Mouse (Mus musculus) MEL (cell line): Measurements from ENCODE around the gene Zfp771. TPM values are rescaled to one million over a fixed set of nuclear protein-coding genes. Genes with fewer than 3 reads are reported as not detected.

Experiments used
- DNase-seq: peaks from one replicate; pipeline ENCODE4 v3.0.0; 2011; ENCODE audit warnings: low read depth, low spot score
- H3K27ac ChIP-seq: 2 replicates; pipeline ENCODE4 v1.5.1; 2012; ENCODE audit warnings: low read depth, mild to moderate bottlenecking, control low read depth, low read length, moderate library complexity; ENCODE audit not compliant: control insufficient read depth
- H3K27me3 ChIP-seq, 2 experiments: fragments of 150-350 bp in 1 of 2; sonication (generic) in 1 of 2; 2 replicates each; pipeline ENCODE4 v1.6.1; 2012; ENCODE audit warnings: low read length in 2 of 2, mild to moderate bottlenecking in 2 of 2, improper control_type of control experiment in 1 of 2, moderate library complexity in 1 of 2; ENCODE audit not compliant: insufficient read depth in 2 of 2, control insufficient read depth in 1 of 2
- H3K36me3 ChIP-seq, 2 experiments: 2 replicates each; pipeline ENCODE4 v1.6.1; 2012 to 2014; ENCODE audit warnings: low read length in 2 of 2, improper control_type of control experiment in 1 of 2, inconsistent platforms in 1 of 2, mild to moderate bottlenecking in 1 of 2; ENCODE audit not compliant: insufficient read depth in 2 of 2, control insufficient read depth in 1 of 2
- H3K4me1 ChIP-seq, 2 experiments: fragments of 150-350 bp in 1 of 2; sonication (generic) in 1 of 2; 2 replicates each; pipeline ENCODE4 v1.6.1; 2012; ENCODE audit warnings: low read length in 2 of 2, improper control_type of control experiment in 1 of 2, mild to moderate bottlenecking in 1 of 2; ENCODE audit not compliant: insufficient read depth in 2 of 2, control insufficient read depth in 1 of 2
- H3K4me3 ChIP-seq, 2 experiments: fragments of 150-350 bp in 1 of 2; sonication (generic) in 1 of 2; 2 replicates each; pipeline ENCODE4 v1.5.1; 2012; ENCODE audit warnings: low read depth in 2 of 2, low read length in 2 of 2, mild to moderate bottlenecking in 2 of 2, moderate library complexity in 2 of 2, control low read depth in 1 of 2, improper control_type of control experiment in 1 of 2; ENCODE audit not compliant: control insufficient read depth in 1 of 2, insufficient read depth in 1 of 2
- H3K79me2 ChIP-seq: 2 replicates; pipeline ENCODE4 v1.6.1; 2012; ENCODE audit warnings: mild to moderate bottlenecking, low read length, moderate library complexity; ENCODE audit not compliant: control insufficient read depth, poor library complexity, insufficient read depth
- H3K9ac ChIP-seq: 2 replicates; pipeline ENCODE4 v1.6.1; 2012; ENCODE audit warnings: low read depth, mild to moderate bottlenecking, control low read depth, low read length, moderate library complexity; ENCODE audit not compliant: control insufficient read depth, poor library complexity, severe bottlenecking
- H3K9me3 ChIP-seq: fragments of 150-350 bp; sonication (generic); replicated peaks from 2 replicates; pipeline ENCODE4 v1.6.1; 2012; ENCODE audit warnings: mild to moderate bottlenecking, low read length, improper control_type of control experiment, moderate library complexity; ENCODE audit not compliant: insufficient read depth
- BHLHE40 ChIP-seq: IDR thresholded peaks from 2 replicates; pipeline ENCODE4 v1.6.1; 2012; ENCODE audit warnings: low read depth, mild to moderate bottlenecking, inconsistent platforms, low read length, improper control_type of control experiment, borderline replicate concordance
- CHD1 ChIP-seq: IDR thresholded peaks from 2 replicates; pipeline ENCODE4 v1.6.1; 2012; ENCODE audit warnings: low read depth, mild to moderate bottlenecking, inconsistent platforms, low read length, improper control_type of control experiment
- CHD2 ChIP-seq: IDR thresholded peaks from 2 replicates; pipeline ENCODE4 v1.6.1; 2011; ENCODE audit warnings: low read length, improper control_type of control experiment
- CTCF ChIP-seq, 3 experiments: IDR thresholded peaks in 2 of 3; conservative IDR thresholded peaks in 1 of 3; 2 replicates each; pipeline ENCODE4 v1.5.1; 2011 to 2012; ENCODE audit warnings: low read length in 3 of 3, low read depth in 2 of 3, mild to moderate bottlenecking in 2 of 3, improper control_type of control experiment in 1 of 3, inconsistent platforms in 1 of 3, mixed read lengths in 1 of 3, moderate library complexity in 1 of 3; ENCODE audit not compliant: control insufficient read depth in 1 of 3, insufficient read depth in 1 of 3, poor library complexity in 1 of 3, severe bottlenecking in 1 of 3
- EP300 ChIP-seq, 2 experiments: IDR thresholded peaks; 2 replicates each; pipeline ENCODE4 v1.6.1; 2011; ENCODE audit warnings: improper control_type of control experiment in 2 of 2, low read length in 2 of 2, low read depth in 1 of 2, mild to moderate bottlenecking in 1 of 2
- ETS1 ChIP-seq: IDR thresholded peaks from 2 replicates; pipeline ENCODE4 v1.6.1; 2012; ENCODE audit warnings: low read depth, mild to moderate bottlenecking, inconsistent platforms, low read length, improper control_type of control experiment, moderate library complexity
- GABPA ChIP-seq: IDR thresholded peaks from 2 replicates; pipeline ENCODE4 v1.6.1; 2012; ENCODE audit warnings: low read depth, mild to moderate bottlenecking, inconsistent platforms, low read length, improper control_type of control experiment, moderate library complexity
- GATA1 ChIP-seq: IDR thresholded peaks from 2 replicates; pipeline ENCODE4 v1.6.1; 2011; ENCODE audit warnings: low read depth, low read length, improper control_type of control experiment
- HCFC1 ChIP-seq: IDR thresholded peaks from 2 replicates; pipeline ENCODE4 v1.6.1; 2012; ENCODE audit warnings: low read depth, mild to moderate bottlenecking, inconsistent platforms, low read length, improper control_type of control experiment, moderate library complexity
- JUND ChIP-seq: IDR thresholded peaks from 2 replicates; pipeline ENCODE4 v1.6.1; 2011; ENCODE audit warnings: low read depth, mild to moderate bottlenecking, improper control_type of control experiment, low read length
- MAFK ChIP-seq: IDR thresholded peaks from 2 replicates; pipeline ENCODE4 v1.6.1; 2011; ENCODE audit warnings: low read depth, mild to moderate bottlenecking, low read length, improper control_type of control experiment, borderline replicate concordance
- MYB ChIP-seq: IDR thresholded peaks from 2 replicates; pipeline ENCODE4 v1.6.1; 2011; ENCODE audit warnings: mild to moderate bottlenecking, low read depth, low read length, improper control_type of control experiment
- NELFE ChIP-seq: IDR thresholded peaks from 2 replicates; pipeline ENCODE4 v1.6.1; 2011; ENCODE audit warnings: low read depth, low read length, improper control_type of control experiment
- NRF1 ChIP-seq: IDR thresholded peaks from 2 replicates; pipeline ENCODE4 v1.6.1; 2014; ENCODE audit warnings: low read depth, mild to moderate bottlenecking, inconsistent platforms, low read length, improper control_type of control experiment, moderate library complexity; ENCODE audit not compliant: poor library complexity, insufficient read depth, severe bottlenecking
- POLR2A ChIP-seq, 2 experiments: IDR thresholded peaks; 2 replicates each; pipeline ENCODE4 v1.6.1; 2011 to 2012; ENCODE audit warnings: low read length in 2 of 2, mild to moderate bottlenecking in 2 of 2, control low read depth in 1 of 2, improper control_type of control experiment in 1 of 2, low read depth in 1 of 2, moderate library complexity in 1 of 2; ENCODE audit not compliant: control insufficient read depth in 1 of 2, insufficient read depth in 1 of 2, poor library complexity in 1 of 2
- POLR2AphosphoS5 ChIP-seq: IDR thresholded peaks from 2 replicates; pipeline ENCODE4 v1.6.1; 2012; ENCODE audit warnings: low read depth, borderline replicate concordance, mild to moderate bottlenecking, inconsistent platforms, low read length, moderate library complexity, mixed read lengths
- SIN3A ChIP-seq: IDR thresholded peaks from 2 replicates; pipeline ENCODE4 v1.6.1; 2012; ENCODE audit warnings: low read length, improper control_type of control experiment, inconsistent platforms
- SMC3 ChIP-seq: IDR thresholded peaks from 2 replicates; pipeline ENCODE4 v1.6.1; 2011; ENCODE audit warnings: low read depth, low read length, improper control_type of control experiment
- TAL1 ChIP-seq: IDR thresholded peaks from 2 replicates; pipeline ENCODE4 v1.6.1; 2012; ENCODE audit warnings: mild to moderate bottlenecking, inconsistent platforms, low read length, moderate library complexity, mixed read lengths
- TBP ChIP-seq: IDR thresholded peaks from 2 replicates; pipeline ENCODE4 v1.8.0; 2011; ENCODE audit warnings: low read depth, low read length, improper control_type of control experiment
- USF2 ChIP-seq, 2 experiments: IDR thresholded peaks; 2 replicates each; pipeline ENCODE4 v1.6.1; 2011 to 2012; ENCODE audit warnings: improper control_type of control experiment in 2 of 2, low read length in 2 of 2, borderline replicate concordance in 1 of 2, inconsistent platforms in 1 of 2, low read depth in 1 of 2, mild to moderate bottlenecking in 1 of 2; ENCODE audit not compliant: insufficient read depth in 1 of 2
- ZC3H11A ChIP-seq: IDR thresholded peaks from 2 replicates; pipeline ENCODE4 v1.6.1; 2012; ENCODE audit warnings: low read depth, mild to moderate bottlenecking, inconsistent platforms, low read length, improper control_type of control experiment
- ZMIZ1 ChIP-seq: IDR thresholded peaks from 2 replicates; pipeline ENCODE4 v1.6.1; 2012; ENCODE audit warnings: low read depth, mild to moderate bottlenecking, inconsistent platforms, low read length, improper control_type of control experiment, moderate library complexity
- ZNF384 ChIP-seq: IDR thresholded peaks from 2 replicates; pipeline ENCODE4 v1.6.1; 2012; ENCODE audit warnings: low read depth, mild to moderate bottlenecking, inconsistent platforms, low read length, improper control_type of control experiment
- polyA plus RNA-seq, 2 experiments: library from polyadenylated mRNA; stranded (reverse) in 1 of 2; unstranded in 1 of 2; fragments of >175 nt in 1 of 2; fragments of >200 nt in 1 of 2; gene quantifications; 2 replicates each; pipeline versions ENCODE4 v1.2.1 to v1.2.4; 2012; ENCODE audit warnings: low replicate concordance in 2 of 2, low read depth in 1 of 2; ENCODE audit not compliant: insufficient read length in 2 of 2, insufficient read depth in 1 of 2, missing spikeins in 1 of 2
- total RNA-seq: library from RNA; depleted of rRNA; stranded (reverse); fragments of 300-350 nt; gene quantifications from 2 replicates; pipeline ENCODE4 v1.2.3, GENCODE M21; 2012

The Zfp771 gene
- total and polyA plus RNA-seq, 3 experiments = 33.4 to 58.3 TPM; not detected in 1

DNA sequence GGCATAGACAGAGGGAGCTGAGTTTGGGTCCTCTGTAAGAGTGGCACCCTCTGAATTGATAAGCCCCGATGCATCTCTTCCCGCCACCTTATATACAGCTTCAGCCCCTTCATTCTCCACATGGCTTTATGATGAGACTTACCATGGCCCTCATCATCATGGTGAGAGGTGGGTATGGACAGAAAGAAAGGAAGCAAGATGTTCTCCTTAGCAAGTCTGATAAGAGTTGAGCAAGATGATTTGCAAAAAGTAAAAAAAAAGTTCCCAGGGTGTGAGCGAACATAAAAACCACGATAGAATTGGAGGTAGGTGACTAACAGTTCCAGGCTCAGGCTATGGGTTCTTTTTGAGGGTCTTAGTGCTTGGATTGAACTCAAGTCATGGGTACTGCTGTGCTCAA is 25.4 kb upstream of the Zfp771 start (continued):
- TF ChIP-seq CTCF (IDR thresholded peaks at IDR 0.05 in 2 of 3, conservative IDR thresholded peaks at IDR 0.05 in 1 of 3; ENCODE audit: control insufficient read depth in 1 of 3, insufficient read depth in 1 of 3, low read depth in 2 of 3, low read length in 3 of 3, poor library complexity in 1 of 3, severe bottlenecking in 1 of 3) (no peak), CHD2 (no peak), SIN3A (peak; percentile 82), TAL1 (peak; percentile 90), CHD1 (no peak), JUND (no peak), ETS1 (peak; percentile 87), MYB (no peak), POLR2A (IDR thresholded peaks at IDR 0.05; ENCODE audit: control insufficient read depth in 1 of 2, insufficient read depth in 1 of 2, low read depth in 1 of 2, low read length in 2 of 2, poor library complexity in 1 of 2) (no peak; a peak in 1 of 4 replicates), GATA1 (peak; percentile 83), TBP (peak; percentile 65), NRF1 (no peak)

DNA sequence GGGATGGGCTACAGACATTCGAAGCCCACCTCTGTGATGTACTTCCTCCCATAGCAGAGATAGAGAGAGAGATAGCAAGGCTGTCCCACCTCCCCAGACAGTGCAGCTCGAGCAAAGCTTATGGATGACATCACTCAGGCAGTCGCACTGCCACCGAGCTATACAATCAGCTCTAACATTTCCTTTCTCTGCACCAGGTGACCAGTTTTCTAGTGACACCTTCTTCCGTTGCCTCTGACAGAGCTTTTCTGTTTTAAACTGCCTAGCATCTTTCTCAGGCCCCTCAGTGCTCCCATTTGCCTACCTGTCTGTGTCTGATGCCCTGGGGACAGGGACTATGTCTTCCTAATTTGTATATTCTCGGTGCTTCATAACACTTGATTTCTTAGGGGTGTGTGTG is 23.6 kb upstream of the Zfp771 start:
- peaks cover 26 to 45% of the 10 kb centered on the region in 2 experiments for H3K4me1 ChIP-seq
- no peak overlapping the region for H3K27ac ChIP-seq
- H3K79me2 ChIP-seq = peaks cover 3% of the 10 kb centered on the region
- H3K9me3 ChIP-seq = no peaks in the 10 kb centered on the region
- H3K4me3 ChIP-seq = no peak overlapping the region
- TF ChIP-seq SMC3 (no peak), MAFK (no peak), NELFE (no peak), EP300 (IDR thresholded peaks at IDR 0.05; ENCODE audit: low read depth in 1 of 2, low read length in 2 of 2) (no peak), POLR2AphosphoS5 (no peak), ZMIZ1 (no peak)
- H3K9ac ChIP-seq = no peak overlapping the region
- peaks cover 0 to 24% of the 10 kb centered on the region in 2 experiments; a peak in 2 of 4 replicates for H3K36me3 ChIP-seq
- no peaks in the 10 kb centered on the region for H3K27me3 ChIP-seq
- DNase-seq = no peak

DNA sequence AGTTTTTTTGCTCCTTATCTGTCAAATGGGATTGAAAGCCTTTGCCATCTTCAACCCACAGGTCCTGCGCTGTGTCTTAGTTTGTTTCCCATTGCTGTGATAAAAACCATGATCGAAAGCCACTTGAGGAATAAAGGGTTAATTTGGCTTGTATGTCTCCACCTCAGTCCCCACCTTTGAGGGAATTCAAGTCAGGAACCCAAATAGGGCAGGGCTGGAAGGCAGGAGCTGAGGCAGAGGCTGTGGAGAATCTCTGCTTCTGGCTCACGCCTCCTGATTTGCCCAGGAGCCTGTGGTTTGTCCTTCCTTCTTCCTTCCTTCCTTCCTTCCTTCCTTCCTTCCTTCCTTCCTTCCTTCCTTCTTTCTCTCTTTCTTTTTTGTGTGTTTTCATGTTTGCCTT is 21.0 kb upstream of the Zfp771 start:
- Histone ChIP-seq H3K36me3 (peaks cover 0 to 19% of the 10 kb centered on the region in 2 experiments; a peak in 2 of 4 replicates), H3K27ac (no peak overlapping the region), H3K9me3 (no peaks in the 10 kb centered on the region), H3K27me3 (no peaks in the 10 kb centered on the region), H3K79me2 (peaks cover 1% of the 10 kb centered on the region; the same call in 1 of the 2 replicates), H3K4me1 (peaks cover 20 to 32% of the 10 kb centered on the region in 2 experiments), H3K4me3 (no peak overlapping the region), H3K9ac (no peak overlapping the region)
- no peak for DNase-seq
- no peak for TF ChIP-seq ETS1
- TF ChIP-seq EP300 (IDR thresholded peaks at IDR 0.05; ENCODE audit: low read depth in 1 of 2, low read length in 2 of 2) = no peak
- no peak for TF ChIP-seq ZNF384
- no peak for TF ChIP-seq SIN3A
- TF ChIP-seq TBP = no peak
- no peak for TF ChIP-seq CHD2
- TF ChIP-seq USF2 (IDR thresholded peaks at IDR 0.05; ENCODE audit: borderline replicate concordance in 1 of 2, insufficient read depth in 1 of 2, low read depth in 1 of 2, low read length in 2 of 2) = no peak
- TF ChIP-seq HCFC1 = no peak
- TF ChIP-seq ZC3H11A = no peak
- no peak for TF ChIP-seq BHLHE40
- no peak for TF ChIP-seq POLR2AphosphoS5
- TF ChIP-seq GABPA = no peak
- TF ChIP-seq MYB = no peak
- TF ChIP-seq ZMIZ1 = no peak
- TF ChIP-seq MAFK = no peak
